Mouse (Mus musculus) cortical plate, adult 2 months (tissue): ENCODE data around the gene Ppp2r5a.

Experiments used
- CTCF ChIP-seq: fragments of 200-500 bp; IDR thresholded peaks from 2 replicates; pipeline ENCODE4 v1.5.1; 2011; ENCODE audit warnings: mild to moderate bottlenecking, control low read depth, low read length; ENCODE audit not compliant: insufficient read depth; ENCODE audit errors: extremely low read depth
- POLR2A ChIP-seq: fragments of 200-500 bp; IDR thresholded peaks from 2 replicates; pipeline ENCODE4 v1.6.1; 2011; ENCODE audit warnings: mild to moderate bottlenecking, low read length, control low read depth; ENCODE audit not compliant: insufficient read depth; ENCODE audit errors: extremely low read depth

DNA sequence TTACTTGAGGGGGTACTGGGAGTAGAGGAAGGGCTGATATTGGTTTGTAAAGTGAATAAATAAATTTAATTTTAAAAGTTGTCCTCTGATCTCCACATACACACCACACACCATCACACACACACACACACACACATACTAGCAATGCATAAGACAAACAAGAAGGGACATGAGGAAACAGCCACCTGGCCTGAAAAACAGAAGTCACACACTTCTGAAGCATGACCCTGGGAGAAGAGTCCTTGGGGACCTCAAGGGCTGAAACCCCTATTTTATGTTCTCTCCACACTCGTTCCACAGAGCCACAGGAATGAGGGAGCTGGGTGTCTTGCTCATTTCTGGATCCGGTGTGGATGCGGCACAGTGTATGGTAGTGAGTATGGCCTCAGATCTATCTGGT is 79.7 kb downstream of the Ppp2r5a start:
- TF ChIP-seq CTCF (no peak), POLR2A (no peak)
